Mouse (Mus musculus): ENCODE data around the gene Tet3. TPM values are rescaled to one million over a fixed set of nuclear protein-coding genes. Genes with fewer than 3 reads are reported as not detected.

Gene Tet3
- polyA plus RNA-seq, 1 experiment from 2014 or later, result 67.0 TPM

DNA sequence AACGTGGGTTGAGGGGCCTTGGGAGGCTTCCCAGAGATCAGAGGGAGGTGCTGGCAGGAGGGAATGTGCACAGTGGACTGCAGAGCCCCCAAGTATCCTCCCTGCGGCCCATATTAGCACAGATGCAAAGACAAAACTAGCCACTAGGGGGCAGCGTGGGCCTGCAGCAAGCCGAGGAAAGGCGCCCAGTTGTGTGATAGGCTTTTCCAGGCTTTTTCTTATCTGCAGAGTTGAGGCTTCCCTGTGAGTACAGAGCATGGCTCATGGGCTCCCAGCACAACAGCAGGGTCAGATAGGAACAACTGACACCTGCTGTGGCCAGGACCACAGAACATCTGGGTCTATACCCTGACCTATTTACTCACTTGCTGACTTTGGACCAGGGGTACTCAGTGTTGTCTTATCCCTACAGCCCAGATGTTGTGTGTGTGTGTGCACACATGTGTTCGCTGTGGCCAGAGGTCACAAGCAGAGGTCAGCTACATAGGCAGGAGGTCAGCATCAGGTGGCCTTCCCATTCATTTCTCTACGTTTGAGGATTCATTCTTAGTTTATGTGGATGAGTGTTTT is 102.2 kb downstream of the Tet3 start:
- Histone ChIP-seq H3K27ac (ENCODE audit: low read depth, low read length) (no peak overlapping the region), H3K4me2 (ENCODE audit: low read depth, low read length) (no peak overlapping the region), H3K9ac (replicated peaks; ENCODE audit: low read depth, low read length) (no peak overlapping the region), H3K9me3 (ENCODE audit: control insufficient read depth, low read length) (no peaks in the 10 kb centered on the region), H3K27me3 (ENCODE audit: control insufficient read depth, insufficient read depth, low read length) (no peaks in the 10 kb centered on the region), H3K4me3 (ENCODE audit: low read depth, low read length) (no peak overlapping the region), H3K4me1 (ENCODE audit: control insufficient read depth, insufficient read depth, low read length) (no peaks in the 10 kb centered on the region), H3K36me3 (ENCODE audit: control insufficient read depth, insufficient read depth, low read length) (peaks cover 11% of the 10 kb centered on the region; the same call in 1 of the 2 replicates)
- ATAC-seq (ENCODE audit: low read depth), result peak; percentile 71
- WGBS, result 29% methylated on average over 7 of the region's 7 CpGs

GRCm38 (mm10) chr6:83354856-83355781 is 103.8 kb downstream of the Tet3 start:
- no peak overlapping the region for H3K27ac ChIP-seq (ENCODE audit: low read depth, low read length)
- H3K4me1 ChIP-seq (ENCODE audit: control insufficient read depth, insufficient read depth, low read length), result peaks cover 2% of the 10 kb centered on the region
- H3K36me3 ChIP-seq (ENCODE audit: control insufficient read depth, insufficient read depth, low read length), result 0 out of 2 replicates have a peak, but pooled peaks cover 3% of the 10 kb centered on the region
- H3K9ac ChIP-seq (replicated peaks; ENCODE audit: low read depth, low read length), result no peak overlapping the region
- H3K9me3 ChIP-seq (ENCODE audit: control insufficient read depth, low read length), result no peaks in the 10 kb centered on the region
- H3K27me3 ChIP-seq (ENCODE audit: control insufficient read depth, insufficient read depth, low read length), result no peaks in the 10 kb centered on the region
- no peak overlapping the region for H3K4me3 ChIP-seq (ENCODE audit: low read depth, low read length)
- H3K4me2 ChIP-seq (ENCODE audit: low read depth, low read length), result no peak overlapping the region
- 94% methylated on average over 9 of the region's 9 CpGs for WGBS
- no peak for ATAC-seq (ENCODE audit: low read depth)

- no peak overlapping the region for H3K4me2 ChIP-seq (ENCODE audit: low read depth, low read length)
- 0 out of 2 replicates have a peak, but pooled peaks cover 3% of the 10 kb centered on the region for H3K36me3 ChIP-seq (ENCODE audit: control insufficient read depth, insufficient read depth, low read length)
- H3K9me3 ChIP-seq (ENCODE audit: control insufficient read depth, low read length), result no peaks in the 10 kb centered on the region
- no peak overlapping the region for H3K9ac ChIP-seq (replicated peaks; ENCODE audit: low read depth, low read length)
- no peak overlapping the region for H3K4me3 ChIP-seq (ENCODE audit: low read depth, low read length)
- no peak for ATAC-seq (ENCODE audit: low read depth)
- H3K27me3 ChIP-seq (ENCODE audit: control insufficient read depth, insufficient read depth, low read length), result no peaks in the 10 kb centered on the region
- peaks cover 9% of the 10 kb centered on the region for H3K4me1 ChIP-seq (ENCODE audit: control insufficient read depth, insufficient read depth, low read length)
- no peak overlapping the region for H3K27ac ChIP-seq (ENCODE audit: low read depth, low read length)
- 93% methylated on average over 24 of the region's 24 CpGs for WGBS
Measured at GRCm38 (mm10) chr6:83352666-83353410, 106.0 kb downstream of the Tet3 start.

GRCm38 (mm10) chr6:83351490-83352160 is 107.3 kb downstream of the Tet3 start:
- H3K9me3 ChIP-seq (ENCODE audit: control insufficient read depth, low read length), result no peaks in the 10 kb centered on the region
- H3K4me3 ChIP-seq (ENCODE audit: low read depth, low read length), result no peak overlapping the region
- H3K27me3 ChIP-seq (ENCODE audit: control insufficient read depth, insufficient read depth, low read length), result no peaks in the 10 kb centered on the region
- no peak overlapping the region for H3K9ac ChIP-seq (replicated peaks; ENCODE audit: low read depth, low read length)
- H3K36me3 ChIP-seq (ENCODE audit: control insufficient read depth, insufficient read depth, low read length), result 0 out of 2 replicates have a peak, but pooled peaks cover 3% of the 10 kb centered on the region
- 86% methylated on average over 7 of the region's 7 CpGs for WGBS
- no peak overlapping the region for H3K27ac ChIP-seq (ENCODE audit: low read depth, low read length)
- no peak for ATAC-seq (ENCODE audit: low read depth)
- peaks cover 9% of the 10 kb centered on the region for H3K4me1 ChIP-seq (ENCODE audit: control insufficient read depth, insufficient read depth, low read length)
- H3K4me2 ChIP-seq (ENCODE audit: low read depth, low read length), result no peak overlapping the region

DNA sequence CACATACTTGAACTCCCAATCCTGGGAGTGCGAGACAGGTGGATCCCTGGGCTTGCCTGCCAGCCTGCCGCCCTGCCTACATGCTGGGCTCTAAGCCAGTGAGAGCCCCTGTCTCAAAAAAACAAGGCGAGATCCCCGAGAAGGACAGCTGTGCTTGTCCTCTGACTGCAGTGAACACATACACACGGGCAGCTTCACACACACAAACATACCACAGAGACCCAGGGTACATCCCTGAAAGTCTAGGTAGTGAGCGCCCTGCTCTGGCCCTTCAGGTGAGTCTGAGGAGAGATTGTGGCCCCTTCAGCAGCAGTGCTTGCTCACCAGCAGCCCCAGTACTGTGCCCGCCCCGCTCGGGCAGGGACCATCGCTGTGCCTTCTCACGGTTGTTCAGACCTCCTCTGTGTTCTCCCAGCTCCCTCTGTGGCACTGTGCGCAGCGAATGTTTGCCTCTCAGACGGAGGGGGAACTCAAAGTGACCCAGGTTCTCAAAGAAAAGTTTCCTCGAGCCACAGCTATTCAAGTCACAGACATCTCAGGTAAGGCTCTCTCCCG is 108.0 kb downstream of the Tet3 start:
- Histone ChIP-seq H3K9me3 (ENCODE audit: control insufficient read depth, low read length) (no peaks in the 10 kb centered on the region), H3K4me1 (ENCODE audit: control insufficient read depth, insufficient read depth, low read length) (peaks cover 9% of the 10 kb centered on the region), H3K9ac (replicated peaks; ENCODE audit: low read depth, low read length) (no peak overlapping the region), H3K4me3 (ENCODE audit: low read depth, low read length) (no peak overlapping the region), H3K36me3 (ENCODE audit: control insufficient read depth, insufficient read depth, low read length) (0 out of 2 replicates have a peak, but pooled peaks cover 3% of the 10 kb centered on the region), H3K27ac (ENCODE audit: low read depth, low read length) (no peak overlapping the region), H3K27me3 (ENCODE audit: control insufficient read depth, insufficient read depth, low read length) (no peaks in the 10 kb centered on the region), H3K4me2 (ENCODE audit: low read depth, low read length) (no peak overlapping the region)
- no peak for ATAC-seq (ENCODE audit: low read depth)
- WGBS, result 91% methylated on average over 16 of the region's 16 CpGs

GRCm38 (mm10) chr6:83350172-83350571 is 108.7 kb downstream of the Tet3 start:
- WGBS, result 86% methylated on average over 7 of the region's 7 CpGs
- no peak for ATAC-seq (ENCODE audit: low read depth)
- H3K27ac ChIP-seq (ENCODE audit: low read depth, low read length), result no peak overlapping the region

GRCm38 (mm10) chr6:83349274-83349958 is 109.5 kb downstream of the Tet3 start:
- Histone ChIP-seq H3K4me3 (ENCODE audit: low read depth, low read length) (peak overlapping the region; percentile 82), H3K36me3 (ENCODE audit: control insufficient read depth, insufficient read depth, low read length) (0 out of 2 replicates have a peak, but pooled peaks cover 3% of the 10 kb centered on the region), H3K27me3 (ENCODE audit: control insufficient read depth, insufficient read depth, low read length) (no peaks in the 10 kb centered on the region), H3K9me3 (ENCODE audit: control insufficient read depth, low read length) (no peaks in the 10 kb centered on the region), H3K4me2 (ENCODE audit: low read depth, low read length) (peak overlapping the region; percentile 83), H3K9ac (replicated peaks; ENCODE audit: low read depth, low read length) (peak overlapping the region; percentile 95), H3K27ac (ENCODE audit: low read depth, low read length) (peak overlapping the region; percentile 57), H3K4me1 (ENCODE audit: control insufficient read depth, insufficient read depth, low read length) (peaks cover 9% of the 10 kb centered on the region)
- under 1% methylated on average over 53 of the region's 53 CpGs for WGBS
- ATAC-seq (ENCODE audit: low read depth), result peak; percentile 95

More at GRCm38 (mm10) chr6:83350172-83350571, 108.7 kb downstream of the Tet3 start:
- H3K27me3 ChIP-seq (ENCODE audit: control insufficient read depth, insufficient read depth, low read length), result no peaks in the 10 kb centered on the region
- H3K9ac ChIP-seq (replicated peaks; ENCODE audit: low read depth, low read length), result peak overlapping the region; percentile 95
- peak overlapping the region; percentile 82 for H3K4me3 ChIP-seq (ENCODE audit: low read depth, low read length)
- H3K36me3 ChIP-seq (ENCODE audit: control insufficient read depth, insufficient read depth, low read length), result 0 out of 2 replicates have a peak, but pooled peaks cover 3% of the 10 kb centered on the region
- peaks cover 9% of the 10 kb centered on the region for H3K4me1 ChIP-seq (ENCODE audit: control insufficient read depth, insufficient read depth, low read length)
- no peaks in the 10 kb centered on the region for H3K9me3 ChIP-seq (ENCODE audit: control insufficient read depth, low read length)
- H3K4me2 ChIP-seq (ENCODE audit: low read depth, low read length), result peak overlapping the region; percentile 83

DNA sequence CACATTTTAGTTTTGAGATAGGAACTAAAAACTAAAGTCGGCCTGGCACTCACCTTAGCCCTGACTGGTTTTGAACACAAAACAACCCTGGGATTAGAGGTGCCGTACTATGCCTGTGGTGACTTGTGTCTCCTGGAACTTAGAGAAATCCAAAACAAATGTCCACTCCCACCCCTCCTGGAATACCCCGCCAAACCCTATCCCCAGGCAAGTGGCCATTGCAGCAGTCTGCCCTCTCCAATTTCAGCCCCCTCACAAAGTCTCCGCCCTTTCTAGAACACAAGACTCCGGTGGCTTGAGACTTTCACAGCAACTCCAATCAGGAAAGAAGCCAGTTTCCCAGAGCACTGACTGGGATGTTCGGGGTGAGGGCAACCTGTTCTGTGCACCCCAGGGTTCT is 110.0 kb downstream of the Tet3 start, which contains the start of gene Bola3:
Gene Bola3 (plus strand): TSS at position 275 of the 400 bp plus-strand sequence.
- H3K36me3 ChIP-seq (ENCODE audit: control insufficient read depth, insufficient read depth, low read length), result 0 out of 2 replicates have a peak, but pooled peaks cover 2% of the 10 kb centered on the region
- peak; percentile 44; the same call in 1 of the 2 replicates for ATAC-seq (ENCODE audit: low read depth)
- peak within 1 kb of the TSS; percentile 57 for H3K27ac ChIP-seq (ENCODE audit: low read depth, low read length)
- WGBS, result 34% methylated on average over 6 of the region's 6 CpGs
- H3K9me3 ChIP-seq (ENCODE audit: control insufficient read depth, low read length), result no peaks in the 10 kb centered on the region
- H3K9ac ChIP-seq (replicated peaks; ENCODE audit: low read depth, low read length), result peak within 1 kb of the TSS; percentile 95
- no peaks in the 10 kb centered on the region for H3K27me3 ChIP-seq (ENCODE audit: control insufficient read depth, insufficient read depth, low read length)
- peak within 1 kb of the TSS; percentile 82 for H3K4me3 ChIP-seq (ENCODE audit: low read depth, low read length)
- peaks cover 9% of the 10 kb centered on the region for H3K4me1 ChIP-seq (ENCODE audit: control insufficient read depth, insufficient read depth, low read length)
- H3K4me2 ChIP-seq (ENCODE audit: low read depth, low read length), result peak within 1 kb of the TSS; percentile 83
